Mouse (Mus musculus): Measurements from ENCODE around the gene Adipor2. TPM values are rescaled to one million over a fixed set of nuclear protein-coding genes. Genes with fewer than 3 reads are reported as not detected.

The Adipor2 gene
- total RNA-seq, 2 experiments from 2014 or later = 204 to 214 TPM

GRCm38 (mm10) chr6:119421001-119421400, 3.5 kb upstream of the Adipor2 start:
- no peak for DNase-seq

GRCm38 (mm10) chr6:119420357-119420756, 2.9 kb upstream of the Adipor2 start:
- no peak for DNase-seq

GRCm38 (mm10) chr6:119419412-119419811, 1.9 kb upstream of the Adipor2 start:
- no peak for DNase-seq

- DNase-seq = peak; percentile 61
Observed at GRCm38 (mm10) chr6:119418392-119419251, 1.1 kb upstream of the Adipor2 start.

GRCm38 (mm10) chr6:119417821-119418220, 317 bp upstream of the Adipor2 start:
- no peak for DNase-seq

- DNase-seq = no peak
Observed at GRCm38 (mm10) chr6:119416643-119417042, 861 bp downstream of the Adipor2 start.

- DNase-seq = no peak
Observed at GRCm38 (mm10) chr6:119414262-119415043, 3.1 kb downstream of the Adipor2 start.

GRCm38 (mm10) chr6:119412588-119412987, 4.9 kb downstream of the Adipor2 start:
- no peak for DNase-seq

GRCm38 (mm10) chr6:119411511-119411910, 6.0 kb downstream of the Adipor2 start:
- DNase-seq = no peak

- peak; percentile 71 for DNase-seq
Observed at GRCm38 (mm10) chr6:119409766-119410165, 7.7 kb downstream of the Adipor2 start.

GRCm38 (mm10) chr6:119408582-119408981, 8.9 kb downstream of the Adipor2 start:
- no peak for DNase-seq

GRCm38 (mm10) chr6:119407818-119408217, 9.7 kb downstream of the Adipor2 start:
- no peak for DNase-seq

- no peak for DNase-seq
Observed at GRCm38 (mm10) chr6:119406528-119406927, 11.0 kb downstream of the Adipor2 start.

GRCm38 (mm10) chr6:119405310-119405709, 12.2 kb downstream of the Adipor2 start:
- no peak for DNase-seq

GRCm38 (mm10) chr6:119404854-119405253, 12.7 kb downstream of the Adipor2 start:
- no peak for DNase-seq

GRCm38 (mm10) chr6:119402976-119403375, 14.5 kb downstream of the Adipor2 start:
- DNase-seq = no peak

GRCm38 (mm10) chr6:119401545-119402304, 15.8 kb downstream of the Adipor2 start:
- no peak for DNase-seq

- DNase-seq = no peak
Observed at GRCm38 (mm10) chr6:119400649-119401048, 16.9 kb downstream of the Adipor2 start.

GRCm38 (mm10) chr6:119399371-119399770, 18.1 kb downstream of the Adipor2 start:
- no peak for DNase-seq

GRCm38 (mm10) chr6:119396309-119396634, 21.2 kb downstream of the Adipor2 start:
- peak; percentile 90 for DNase-seq

- no peak for DNase-seq
Observed at GRCm38 (mm10) chr6:119395421-119396308, 21.8 kb downstream of the Adipor2 start.

- DNase-seq = no peak
Observed at GRCm38 (mm10) chr6:119392836-119393235, 24.7 kb downstream of the Adipor2 start.
